Mouse (Mus musculus) C2C12 (cell line): ENCODE data around the gene Trim37.

Experiments
- CTCF ChIP-seq: IDR thresholded peaks from one replicate; pipeline ENCODE4 v1.5.1; 2011; ENCODE audit not compliant: control insufficient read depth, insufficient read depth, insufficient read length
- FOSL1 ChIP-seq: IDR thresholded peaks from one replicate; pipeline ENCODE4 v1.8.0; 2011; ENCODE audit warnings: mild to moderate bottlenecking, low read length; ENCODE audit not compliant: poor library complexity, insufficient read depth, severe bottlenecking
- MAX ChIP-seq: IDR thresholded peaks from one replicate; pipeline ENCODE4 v1.6.1; 2011; ENCODE audit warnings: mild to moderate bottlenecking, control low read depth
- MYOD1 ChIP-seq: IDR thresholded peaks from one replicate; pipeline ENCODE4 v1.6.1; 2011; ENCODE audit warnings: low read depth; ENCODE audit not compliant: control insufficient read depth, insufficient read length
- USF1 ChIP-seq: IDR thresholded peaks from one replicate; pipeline ENCODE4 v1.6.1; 2011; ENCODE audit warnings: low read depth, mild to moderate bottlenecking, control low read depth, moderate library complexity

DNA sequence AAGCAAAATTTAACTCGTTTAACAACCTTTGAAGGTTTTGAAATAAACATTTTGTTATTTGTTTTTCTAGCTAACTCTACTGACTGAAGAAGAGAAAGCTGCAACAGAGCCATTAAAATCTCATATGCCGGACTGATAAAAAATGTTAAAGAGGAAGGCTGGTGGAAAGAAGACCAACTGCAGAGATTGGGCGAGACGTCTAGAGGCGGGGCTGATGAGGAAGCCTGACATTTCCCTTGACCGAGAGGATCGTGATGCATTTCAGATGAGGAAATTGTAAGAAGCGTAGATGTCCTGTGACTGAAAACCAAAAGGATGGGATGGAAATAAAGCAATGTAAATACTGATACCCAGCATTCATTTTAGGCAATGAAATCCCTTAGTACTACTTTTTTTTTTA is 5.0 kb upstream of the Trim37 start:
- no peak for TF ChIP-seq USF1
- no peak for TF ChIP-seq MYOD1
- no peak for TF ChIP-seq FOSL1
- no peak for TF ChIP-seq CTCF
- TF ChIP-seq MAX = no peak
